Mouse (Mus musculus) frontal cortex, postnatal 10 days (tissue): ENCODE data around the gene Ccnd2.

Experiments
- DNase-seq, 2 experiments: peaks; one replicate each; pipeline ENCODE4 v3.0.0; 2022; ENCODE audit warnings: low spot score in 2 of 2, mixed read lengths in 1 of 2

Gene Ccnd2

DNA sequence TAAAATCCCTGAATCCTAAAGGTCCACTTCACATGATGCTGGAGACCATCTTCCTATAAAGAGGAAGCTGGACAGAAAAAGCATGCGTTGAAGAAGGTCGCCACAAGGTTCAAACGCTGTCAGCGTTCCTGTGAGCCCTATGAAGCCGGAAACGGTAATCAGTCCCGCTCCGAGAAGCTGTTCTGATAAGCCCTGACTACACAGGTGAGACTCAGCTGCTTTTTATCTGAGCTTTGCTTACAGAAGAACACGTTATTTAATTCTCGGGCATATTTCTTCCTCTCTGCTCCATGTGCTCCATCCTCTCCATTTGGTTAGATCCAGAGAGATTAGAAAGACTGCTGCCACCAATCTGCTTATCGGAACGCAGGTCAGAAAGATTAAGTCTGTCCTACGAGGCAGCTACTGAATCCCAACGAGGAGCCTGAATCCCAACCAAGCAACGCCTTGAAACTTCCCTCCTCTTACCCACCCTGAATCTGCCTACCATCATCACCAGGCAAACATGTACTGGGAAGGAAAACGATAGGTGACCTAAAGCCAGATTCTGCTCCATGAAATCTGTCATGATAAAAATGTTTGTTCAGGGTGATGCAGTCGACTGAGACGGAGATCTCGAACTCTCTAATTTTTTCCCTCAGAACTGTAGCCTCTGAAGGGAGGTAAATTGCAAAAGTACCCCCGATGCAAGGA is 43.5 kb downstream of the Ccnd2 start:
- no peak for DNase-seq

DNA sequence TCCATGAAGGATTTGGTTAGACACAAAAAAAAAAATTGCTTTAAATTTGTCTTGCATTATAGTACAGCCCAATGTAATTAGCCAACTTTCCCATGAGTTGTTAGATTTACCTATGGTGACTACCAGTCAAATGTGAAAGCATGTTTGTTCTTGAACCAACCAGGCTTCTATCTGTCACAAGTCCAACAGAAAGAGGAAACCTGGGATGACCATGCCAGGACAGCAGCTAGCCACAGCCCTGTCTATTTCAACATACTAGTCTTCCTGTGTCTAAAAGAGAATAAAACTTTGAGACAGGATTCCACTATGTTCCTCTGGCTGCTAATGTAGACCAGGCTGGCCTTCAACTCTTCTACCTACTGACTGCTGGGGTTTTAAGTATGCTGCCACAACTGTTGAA is 44.6 kb downstream of the Ccnd2 start:
- DNase-seq = no peak

DNA sequence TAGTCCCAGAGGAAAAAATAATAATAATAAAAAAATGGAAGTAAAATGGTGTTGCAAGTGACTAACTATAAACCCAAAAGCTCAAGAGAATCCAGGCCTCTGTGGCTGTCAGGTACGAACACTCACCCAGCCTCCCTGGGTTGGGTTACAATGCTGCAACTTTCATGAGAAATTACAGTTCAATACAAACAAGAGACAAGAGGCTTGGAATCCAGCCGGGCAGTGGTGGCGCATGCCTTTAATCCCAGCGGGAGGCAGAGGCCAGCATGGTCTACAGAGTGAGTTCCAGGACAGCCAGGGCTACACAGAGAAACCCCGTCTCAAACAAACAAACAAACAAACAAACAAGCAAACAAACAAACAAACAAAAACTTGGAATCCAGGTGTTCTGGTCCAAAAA is 45.3 kb downstream of the Ccnd2 start:
- no peak for DNase-seq

DNA sequence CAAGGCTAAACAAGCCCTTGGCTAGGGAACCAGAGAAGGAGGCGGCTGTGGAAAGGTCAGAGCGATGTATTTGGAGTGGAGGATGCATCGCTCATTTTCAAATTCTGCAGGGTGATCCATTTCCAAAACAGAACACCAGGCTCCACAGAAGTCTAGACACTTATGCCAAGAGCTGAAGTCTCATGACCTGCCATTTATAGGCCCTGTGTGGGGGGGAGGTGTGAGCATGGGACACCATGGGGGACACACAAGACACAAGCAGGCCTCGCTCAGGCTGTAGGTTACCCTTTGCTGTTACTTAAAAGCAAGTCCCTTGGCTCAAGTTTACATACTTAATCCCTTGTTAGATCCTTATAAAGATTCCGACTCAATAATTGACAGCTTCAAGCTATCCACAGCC is 45.8 kb downstream of the Ccnd2 start:
- DNase-seq = no peak

DNA sequence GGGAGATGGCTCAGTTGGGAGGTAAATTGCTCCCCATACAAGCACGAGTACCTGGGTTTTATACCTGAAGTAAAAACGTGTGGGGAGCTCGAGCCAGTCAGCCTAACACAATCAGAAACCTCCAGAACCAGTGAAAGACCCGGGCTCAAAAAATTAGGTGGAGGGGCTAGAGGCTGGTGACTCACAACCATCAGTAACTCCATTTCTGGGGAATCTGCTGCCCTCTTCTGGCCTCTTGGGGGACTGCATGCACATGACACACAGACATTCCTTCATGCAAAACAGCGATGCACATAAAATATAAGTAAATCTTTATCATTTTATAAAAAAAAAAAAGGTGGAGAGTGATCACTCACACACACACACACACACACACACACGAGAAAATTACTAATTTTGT is 46.9 kb downstream of the Ccnd2 start:
- peak in 1 of 2 experiments; percentile 37 for DNase-seq

DNA sequence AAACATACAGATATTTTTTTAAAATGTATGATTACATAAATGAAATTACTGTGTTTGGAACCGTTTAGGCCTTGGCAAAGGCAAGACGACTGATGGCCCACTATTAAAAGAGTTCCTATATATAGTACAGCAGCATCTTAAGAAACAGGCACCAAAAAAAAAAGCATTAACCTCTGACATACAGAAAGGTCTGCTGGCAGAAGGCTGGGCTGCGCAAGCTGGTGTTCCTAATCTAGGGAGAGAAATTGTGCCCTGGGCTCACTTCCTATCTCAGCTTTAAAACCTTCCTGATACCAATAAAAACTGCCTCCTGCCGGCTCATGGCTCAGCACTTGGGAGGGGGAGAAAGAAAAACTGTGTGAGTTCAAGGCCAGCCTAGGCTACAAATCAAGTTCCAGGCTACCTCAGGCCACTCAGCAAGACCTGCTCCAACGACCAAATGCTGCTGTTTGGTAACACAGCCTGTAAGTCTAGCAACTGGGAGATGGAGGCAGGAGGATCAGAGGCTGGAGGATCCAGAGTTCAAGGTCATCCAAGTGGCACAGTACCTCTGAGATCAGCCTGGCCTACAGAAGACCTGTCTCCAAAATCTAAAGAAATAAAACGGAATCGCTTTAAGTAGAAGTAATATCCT is 47.5 kb downstream of the Ccnd2 start:
- DNase-seq = no peak

DNA sequence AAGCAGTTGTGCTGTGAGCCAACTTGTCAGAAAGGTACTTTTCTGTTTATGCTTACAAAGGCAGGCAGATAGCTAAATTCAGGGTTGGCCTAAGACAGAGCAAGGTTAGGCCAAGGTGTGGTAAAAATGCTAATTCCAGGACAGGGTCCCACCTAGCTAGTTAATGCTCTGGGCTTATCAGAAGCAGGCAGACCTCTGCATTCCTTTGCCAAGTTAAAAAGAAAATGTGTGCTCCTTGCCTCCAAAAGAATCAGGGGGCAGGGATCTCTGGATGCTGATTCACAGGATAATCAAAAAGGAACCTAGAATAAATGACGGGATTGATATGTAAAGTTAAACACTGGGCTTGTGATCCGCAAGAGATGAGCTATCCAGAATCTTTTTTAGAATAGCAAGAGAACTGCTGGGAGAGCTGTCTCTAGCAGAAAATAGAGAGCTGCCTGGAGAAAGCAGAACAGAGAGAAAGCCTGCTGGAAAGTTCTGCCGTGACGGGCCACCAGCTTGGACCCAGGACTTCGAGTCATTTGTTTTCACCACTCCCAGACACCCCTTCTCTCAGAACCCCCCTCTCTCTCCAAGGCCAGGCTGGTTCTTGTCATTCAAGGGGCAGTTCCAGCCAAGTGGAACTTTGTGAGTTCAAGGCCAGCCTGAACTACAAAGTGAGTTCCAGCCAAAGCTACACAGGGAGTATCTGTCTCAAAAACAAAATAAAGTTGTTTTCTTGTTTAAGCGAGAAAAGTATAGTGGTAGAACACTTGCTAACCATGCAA is 48.3 kb downstream of the Ccnd2 start:
- no peak for DNase-seq

DNA sequence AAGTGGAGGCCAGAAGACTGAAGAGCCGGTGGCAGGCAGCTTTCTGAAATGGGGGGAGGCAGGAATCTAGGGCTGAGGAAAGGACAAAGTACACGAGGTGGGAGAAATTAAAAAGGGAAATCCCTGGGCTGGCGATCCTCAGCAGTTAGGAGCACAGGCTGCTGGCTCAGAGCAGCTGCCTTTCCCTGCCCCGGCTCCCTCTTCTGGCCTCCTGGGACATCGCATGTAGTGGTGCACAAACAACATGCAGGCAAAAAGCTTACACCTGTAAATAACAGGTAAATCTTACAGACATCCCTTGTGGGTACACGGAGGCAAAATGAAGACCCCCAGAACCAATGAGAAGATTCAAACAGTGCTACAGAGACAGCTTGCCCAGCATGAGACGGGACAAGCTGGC is 57.4 kb downstream of the Ccnd2 start:
- no peak for DNase-seq

DNA sequence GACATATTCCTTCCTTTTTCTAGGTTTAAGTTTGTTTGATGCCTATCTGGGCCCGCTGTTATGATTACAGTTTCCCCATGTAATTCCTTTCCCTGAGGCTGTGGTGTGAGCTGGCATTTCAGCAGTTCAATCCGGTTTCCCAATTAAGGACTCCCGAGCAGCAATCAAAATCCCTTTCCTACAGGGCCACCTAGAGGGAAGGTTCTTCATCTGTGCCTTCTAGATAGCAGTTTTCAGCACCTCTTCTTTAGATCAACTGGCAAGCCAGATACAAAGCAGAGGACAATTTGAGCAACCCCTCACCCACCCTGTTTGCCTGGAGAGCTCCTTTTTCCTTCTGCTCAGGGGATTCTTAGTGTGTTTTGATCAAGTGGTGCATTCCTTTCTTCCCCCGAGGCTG is 65.3 kb downstream of the Ccnd2 start:
- DNase-seq = peak in 1 of 2 experiments; percentile 36

DNA sequence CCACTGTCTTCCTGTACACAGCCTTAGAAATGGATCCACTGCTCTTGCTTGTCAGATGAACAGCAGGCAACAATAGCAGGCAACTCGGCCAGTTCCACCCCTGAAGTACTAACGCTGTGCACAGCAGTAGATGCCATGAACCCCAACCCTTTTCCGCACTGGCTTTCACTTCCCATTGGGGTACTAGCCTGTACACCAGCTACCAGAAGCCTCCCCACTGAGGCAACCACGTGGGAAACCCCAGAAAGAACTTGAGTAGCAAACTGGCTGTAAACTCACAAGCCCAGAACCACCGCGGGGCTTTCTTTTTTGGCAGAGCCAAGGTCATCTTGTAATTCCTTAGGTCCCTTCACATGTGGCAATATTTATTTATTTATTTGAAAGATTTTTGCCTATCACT is 70.2 kb downstream of the Ccnd2 start:
- DNase-seq = no peak

DNA sequence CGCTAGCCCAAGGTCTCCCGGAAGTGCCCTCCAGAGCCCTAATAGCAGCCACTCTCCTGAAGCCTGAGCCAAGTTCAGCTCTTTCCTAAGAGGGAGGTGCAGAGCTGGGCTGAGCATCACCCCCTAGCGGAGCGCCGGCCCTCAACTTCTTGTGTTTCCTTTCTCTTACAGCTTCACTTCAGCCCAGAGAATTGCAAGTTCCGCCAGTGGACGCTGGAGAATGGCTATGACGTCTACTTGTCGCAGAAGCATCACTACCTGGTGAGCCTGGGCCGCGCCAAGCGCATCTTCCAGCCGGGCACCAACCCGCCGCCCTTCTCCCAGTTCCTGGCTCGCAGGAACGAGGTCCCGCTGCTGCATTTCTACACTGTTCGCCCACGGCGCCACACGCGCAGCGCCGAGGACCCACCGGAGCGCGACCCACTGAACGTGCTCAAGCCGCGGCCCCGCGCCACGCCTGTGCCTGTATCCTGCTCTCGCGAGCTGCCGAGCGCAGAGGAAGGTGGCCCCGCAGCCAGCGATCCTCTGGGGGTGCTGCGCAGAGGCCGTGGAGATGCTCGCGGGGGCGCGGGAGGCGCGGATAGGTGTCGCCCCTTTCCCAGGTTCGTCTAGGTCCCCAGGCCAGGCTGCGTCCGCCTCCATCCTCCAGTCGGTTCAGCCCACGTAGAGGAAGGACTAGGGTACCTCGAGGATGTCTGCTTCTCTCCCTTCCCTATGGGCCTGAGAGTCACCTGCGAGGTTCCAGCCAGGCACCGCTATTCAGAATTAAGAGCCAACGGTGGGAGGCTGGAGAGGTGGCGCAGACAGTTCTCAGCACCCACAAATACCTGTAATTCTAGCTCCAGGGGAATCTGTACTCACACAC is 71.9 kb downstream of the Ccnd2 start:
- DNase-seq = peak; percentile 56 to 72
